Mouse (Mus musculus): ENCODE measurements around the gene Sympk.

Sympk gene

DNA sequence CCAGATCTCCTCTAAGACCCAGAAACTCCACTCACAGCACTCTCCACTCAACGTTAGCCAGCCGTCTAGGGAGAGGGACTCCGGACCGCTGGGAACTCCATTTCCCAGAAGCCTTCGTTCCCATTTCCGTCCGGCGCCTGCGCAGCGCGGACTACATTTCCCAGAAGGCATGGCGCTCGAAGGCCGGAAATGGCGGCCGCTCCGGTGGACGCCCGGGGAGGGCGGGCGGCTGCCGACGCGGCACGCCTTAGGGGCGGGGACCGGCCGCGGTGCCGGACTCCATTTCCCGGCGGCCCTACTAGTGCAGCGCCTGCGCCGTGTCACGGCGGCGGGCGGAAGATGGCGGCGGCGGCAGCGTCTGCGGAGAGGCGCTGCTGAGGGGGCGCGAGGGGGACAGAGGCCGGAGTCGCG, at the start of gene Sympk:
TSS of gene Sympk (plus strand) at position 282 of the 411 bp plus-strand sequence.
- DNase-seq, result peak; percentile 93

DNA sequence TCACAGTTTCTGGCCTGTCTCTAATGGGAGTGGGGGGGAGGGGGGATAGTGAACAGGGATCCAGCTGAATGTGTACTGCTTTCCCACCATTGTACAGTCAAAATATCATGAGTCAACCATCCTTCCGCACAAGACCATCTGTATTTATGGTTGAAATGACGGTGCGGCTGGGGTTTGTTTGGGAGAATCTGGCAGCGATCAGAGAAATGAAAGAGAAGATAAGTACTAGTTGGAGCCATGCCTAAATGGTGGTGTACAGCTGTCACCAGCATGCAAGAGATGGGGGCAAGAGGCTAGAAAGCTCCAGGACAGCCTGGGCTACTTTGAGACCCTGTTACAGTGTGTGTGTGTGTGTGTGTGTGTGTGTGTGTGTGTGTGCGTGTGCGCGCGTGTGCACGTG, 45.8 kb upstream of the Sympk start:
- no peak for DNase-seq

DNA sequence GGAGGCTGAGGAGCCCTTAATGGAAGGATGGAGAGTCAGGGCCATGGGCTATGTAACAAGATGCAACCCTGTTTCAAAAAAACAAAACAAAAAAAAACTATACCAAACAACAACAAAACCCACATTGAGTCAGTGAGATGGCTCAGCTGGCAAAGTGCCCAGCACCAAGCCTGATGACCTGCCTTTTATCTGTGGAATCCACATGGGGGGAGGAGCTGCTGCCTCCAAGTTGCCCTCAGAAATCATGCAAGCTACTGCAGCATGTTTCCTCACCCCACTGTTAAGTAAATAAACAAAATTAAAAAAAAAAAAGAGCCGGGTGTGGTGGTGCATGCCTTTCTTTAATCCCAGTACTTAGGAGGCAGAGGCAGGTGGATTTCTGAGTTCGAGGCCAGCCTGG, 37.7 kb upstream of the Sympk start:
- DNase-seq, result no peak

DNA sequence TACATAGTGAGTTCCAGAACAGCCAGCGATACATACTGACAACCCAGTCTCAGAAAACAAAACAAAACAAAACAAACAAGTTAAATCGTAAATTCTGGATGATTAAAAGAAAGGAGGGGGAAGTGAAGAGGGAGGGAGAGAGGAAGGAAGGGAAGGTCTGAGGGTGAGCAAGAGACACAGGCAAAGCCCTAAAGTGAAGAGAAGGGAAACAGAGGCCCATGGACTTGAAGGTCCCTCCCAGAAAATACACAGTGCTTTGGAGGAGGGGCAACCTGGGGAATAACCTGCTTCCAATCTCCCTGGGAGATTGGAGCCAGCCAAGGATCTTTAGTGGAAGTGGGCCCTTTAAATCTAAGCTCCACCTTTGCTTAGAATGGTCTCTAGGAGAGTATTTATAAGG, 37.1 kb upstream of the Sympk start, which contains the start of gene Nanos2:
TSS of gene Nanos2 (plus strand) at position 301 of the 400 bp plus-strand sequence.
- DNase-seq, result no peak

DNA sequence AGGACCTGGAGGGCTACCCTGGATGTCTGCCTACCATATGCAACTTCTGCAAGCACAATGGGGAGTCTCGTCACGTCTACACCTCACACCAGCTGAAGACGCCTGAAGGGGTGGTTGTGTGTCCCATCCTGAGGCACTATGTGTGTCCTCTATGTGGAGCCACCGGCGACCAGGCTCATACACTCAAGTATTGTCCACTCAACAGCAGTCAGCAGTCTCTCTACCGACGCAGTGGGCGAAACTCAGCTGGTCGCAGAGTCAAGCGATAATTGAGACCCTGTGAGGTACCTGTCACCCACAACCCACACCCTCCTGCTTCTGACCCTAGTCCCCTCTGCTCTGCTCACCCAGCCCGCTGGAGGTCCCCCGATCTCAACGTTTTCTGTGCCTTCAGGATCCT, 36.4 kb upstream of the Sympk start:
- DNase-seq, result no peak

DNA sequence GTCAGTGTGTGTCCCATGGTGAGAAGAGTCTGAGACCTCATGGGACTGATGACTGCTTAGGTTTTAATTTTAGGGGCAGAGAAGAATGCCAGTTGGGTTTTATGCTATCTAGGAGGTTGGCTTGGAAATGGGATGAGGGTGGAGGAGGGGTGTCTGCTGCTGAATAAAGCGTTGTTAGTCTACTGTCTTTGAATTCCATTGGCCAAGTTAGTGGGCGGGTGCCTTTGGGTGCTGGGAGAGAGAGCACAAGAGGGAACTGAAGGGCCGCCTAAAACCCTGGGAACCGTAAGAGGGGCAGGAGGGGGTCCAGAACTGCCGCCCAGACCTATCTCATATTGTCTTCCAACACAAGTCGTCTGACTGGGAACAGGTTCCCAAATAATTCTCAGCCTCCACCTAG, 35.4 kb upstream of the Sympk start:
- DNase-seq, result no peak

DNA sequence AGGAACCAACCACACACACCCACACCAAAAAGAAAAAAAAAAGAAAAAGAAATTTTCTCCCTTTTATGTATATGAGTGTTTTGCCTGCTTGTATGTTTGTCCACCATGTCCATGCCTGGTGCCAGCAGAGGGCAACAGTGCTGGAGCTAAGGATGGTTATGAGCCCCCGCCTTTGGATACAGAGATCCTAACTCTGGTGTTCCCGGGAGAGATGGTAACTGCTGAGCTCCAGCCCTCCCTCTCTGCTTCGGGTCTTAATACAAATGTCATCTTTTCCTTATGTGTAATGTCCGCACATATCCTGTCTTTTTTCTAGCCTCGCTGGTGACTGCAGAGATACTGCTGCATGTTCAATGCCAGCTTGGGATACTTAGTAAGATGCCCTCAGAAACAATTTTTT, 34.2 kb upstream of the Sympk start:
- no peak for DNase-seq

DNA sequence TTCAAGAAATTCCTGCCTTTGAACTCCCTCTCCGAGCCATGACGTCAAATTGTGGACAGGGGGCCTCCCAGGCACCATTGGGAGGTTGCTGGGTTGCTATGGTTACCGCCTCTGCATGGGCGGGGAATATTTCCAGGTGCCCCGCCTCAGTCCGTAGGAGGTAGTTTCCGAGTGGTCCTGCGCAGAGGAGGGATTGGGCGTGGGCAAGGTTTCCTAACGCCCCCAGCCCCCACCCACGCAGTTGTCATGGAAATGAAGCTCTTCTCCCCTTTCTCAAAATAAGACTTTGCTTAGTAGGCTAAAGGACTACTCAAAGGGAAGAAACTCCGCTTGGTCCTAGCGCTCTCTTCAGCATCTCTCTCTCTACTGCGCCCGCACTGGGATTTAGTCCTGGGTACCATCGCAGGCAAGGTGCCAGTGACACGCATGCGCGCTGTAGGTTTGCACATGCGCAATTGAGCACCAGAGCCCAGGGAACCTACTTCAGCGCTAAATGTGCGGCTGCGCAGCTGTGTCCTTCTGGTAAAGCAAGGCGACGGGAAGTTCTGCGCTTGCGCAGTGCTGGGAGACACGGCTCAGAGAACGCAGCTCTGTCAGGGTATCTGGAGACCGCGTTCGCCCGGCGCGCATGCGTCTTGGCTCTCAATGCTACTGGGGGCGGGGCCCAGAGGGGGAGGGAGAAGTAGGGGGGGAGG, 33.4 kb upstream of the Sympk start, which contains the start of gene Mypop:
TSS of gene Mypop (plus strand) at position 645 of the 695 bp plus-strand sequence.
- peak; percentile 99 for DNase-seq

DNA sequence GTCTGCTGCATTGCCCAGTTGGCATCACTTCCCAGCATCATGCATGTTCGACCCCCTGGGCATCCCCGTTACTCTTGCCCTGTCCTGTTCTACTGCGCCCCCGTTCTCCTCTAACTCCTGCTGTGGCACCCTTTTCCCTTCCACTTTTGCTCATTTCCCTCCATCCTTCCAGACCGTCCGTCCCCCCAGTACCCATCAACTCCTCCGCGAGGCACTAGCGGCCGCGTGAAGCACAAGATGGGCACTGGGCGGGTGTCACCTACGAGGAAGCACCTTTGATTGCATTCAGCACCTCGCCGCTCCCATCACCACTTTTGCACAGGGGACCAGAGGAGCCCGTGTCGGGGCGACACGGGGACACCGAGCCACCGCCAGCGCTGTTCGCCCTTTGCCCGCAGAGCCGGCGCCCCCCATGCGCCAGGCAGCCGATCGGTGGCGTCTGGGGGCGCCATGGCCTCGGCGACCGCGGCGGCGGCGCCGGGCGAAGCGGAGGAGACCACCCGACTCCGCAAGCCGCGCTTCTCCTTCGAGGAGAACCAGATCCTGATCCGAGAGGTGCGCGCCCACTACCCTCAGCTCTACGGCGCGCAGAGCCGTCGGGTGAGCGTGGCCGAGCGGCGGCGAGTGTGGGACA, 32.4 kb upstream of the Sympk start:
- DNase-seq, result peak; percentile 26

DNA sequence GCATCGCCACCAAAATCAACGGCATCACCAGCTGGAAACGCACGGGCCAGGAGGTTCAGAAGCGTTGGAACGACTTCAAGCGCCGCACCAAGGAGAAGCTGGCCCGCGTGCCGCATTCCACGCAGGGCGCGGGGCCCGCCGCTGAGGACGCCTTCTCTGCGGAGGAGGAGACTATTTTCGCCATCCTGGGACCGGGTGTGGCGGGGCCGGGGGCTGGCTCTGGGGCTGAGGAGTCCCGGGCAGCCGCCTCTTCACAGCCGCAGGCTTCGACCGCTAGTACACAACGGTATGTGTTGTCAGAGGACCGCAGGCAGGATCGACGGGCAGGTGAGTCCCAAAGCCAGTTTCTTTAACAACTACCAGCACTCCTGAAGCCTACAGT, 31.9 kb upstream of the Sympk start:
- DNase-seq, result peak; percentile 28

DNA sequence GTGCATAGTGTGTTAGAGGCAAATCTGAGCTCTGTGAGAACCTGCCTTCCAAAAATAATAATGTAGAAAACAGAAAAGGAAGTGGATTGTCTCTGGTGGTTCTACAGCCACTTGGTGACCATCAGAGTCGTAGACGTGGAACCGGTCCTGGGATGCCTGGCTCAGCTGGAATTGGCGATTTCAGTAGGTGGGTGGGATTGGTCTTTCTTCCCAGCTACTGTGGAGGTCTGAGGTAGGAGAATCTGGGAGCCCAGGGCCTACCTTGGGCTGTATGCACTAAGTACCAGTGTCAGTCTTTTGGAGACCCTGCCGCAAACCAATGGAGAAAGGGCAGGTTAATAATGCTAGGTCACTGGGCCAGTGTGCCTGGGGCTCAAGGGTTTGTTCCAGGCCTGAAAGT, 31.1 kb upstream of the Sympk start:
- no peak for DNase-seq

DNA sequence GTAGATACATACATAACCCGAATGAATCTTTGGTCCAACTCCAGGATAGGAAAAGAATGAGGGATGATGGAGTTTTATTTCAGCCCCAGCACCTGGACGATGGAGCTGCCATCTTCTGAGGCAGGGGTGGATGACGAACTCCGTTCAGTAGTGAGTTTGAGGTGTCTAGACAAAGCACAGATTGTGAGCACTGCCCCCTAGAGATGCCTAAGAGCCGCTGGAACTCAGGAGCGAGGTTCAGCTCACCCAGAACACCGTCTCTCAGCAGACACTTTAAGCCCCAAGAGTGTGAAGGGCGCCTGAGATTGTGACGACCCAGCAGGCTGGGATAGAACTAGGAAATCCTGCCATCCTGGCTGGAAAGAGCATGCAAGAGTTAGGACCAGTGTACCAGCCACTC, 25.3 kb upstream of the Sympk start:
- no peak for DNase-seq

DNA sequence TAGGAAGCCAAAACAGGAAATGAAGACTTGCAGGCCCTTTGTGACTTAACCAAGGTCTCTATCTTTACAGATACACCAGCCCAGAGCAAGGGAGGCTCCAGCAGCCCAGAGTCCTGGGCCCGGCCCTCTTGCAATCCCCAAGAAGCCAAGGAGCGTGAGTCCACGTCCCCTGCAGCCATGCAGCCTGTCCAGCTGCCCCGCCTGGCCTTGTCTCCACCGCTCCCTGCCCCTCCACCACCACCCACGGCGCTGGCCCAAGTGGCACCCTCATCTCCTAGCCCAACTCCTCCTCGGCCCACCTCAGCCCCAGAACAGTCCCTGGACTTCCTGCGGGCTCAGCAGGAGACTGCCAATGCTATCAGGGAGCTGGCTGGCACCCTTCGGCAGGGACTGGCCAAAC, 23.8 kb upstream of the Sympk start:
- no peak for DNase-seq

DNA sequence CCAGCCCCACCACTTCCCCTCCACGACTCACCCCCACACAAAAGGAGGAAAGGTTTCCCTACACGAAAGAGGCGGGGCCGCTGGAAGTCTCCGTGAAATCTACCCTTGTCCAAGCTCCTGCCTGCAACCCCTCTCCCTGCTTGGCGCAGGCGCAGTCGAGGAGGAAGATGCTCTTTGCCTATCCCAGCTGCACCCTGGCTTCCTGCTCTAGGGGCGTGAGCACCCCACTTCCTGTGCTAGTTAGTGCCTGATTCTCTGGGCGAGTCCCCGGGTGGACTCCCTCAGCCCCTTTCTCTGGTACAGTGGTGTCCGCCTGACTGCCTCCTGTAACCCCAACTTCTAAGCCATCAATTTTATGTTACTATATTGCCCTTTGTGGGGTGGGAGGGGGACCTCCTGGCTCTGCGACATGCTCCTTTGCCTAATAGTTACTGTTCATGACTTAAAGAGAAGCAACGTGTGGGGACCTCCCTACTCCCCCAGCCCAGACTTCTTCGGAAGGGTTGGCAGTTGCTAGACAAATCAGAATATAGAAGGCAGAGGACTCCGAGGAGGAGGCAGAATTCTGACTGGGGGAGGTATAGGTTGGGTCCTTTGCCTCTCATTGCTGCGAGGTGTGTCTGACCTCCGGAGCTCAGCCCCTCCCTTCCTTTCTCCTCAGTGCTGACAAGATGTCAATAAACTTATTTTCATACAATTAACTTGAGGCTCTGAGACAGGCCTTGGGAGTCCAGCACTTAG, 22.9 kb upstream of the Sympk start:
- DNase-seq, result peak; percentile 56

DNA sequence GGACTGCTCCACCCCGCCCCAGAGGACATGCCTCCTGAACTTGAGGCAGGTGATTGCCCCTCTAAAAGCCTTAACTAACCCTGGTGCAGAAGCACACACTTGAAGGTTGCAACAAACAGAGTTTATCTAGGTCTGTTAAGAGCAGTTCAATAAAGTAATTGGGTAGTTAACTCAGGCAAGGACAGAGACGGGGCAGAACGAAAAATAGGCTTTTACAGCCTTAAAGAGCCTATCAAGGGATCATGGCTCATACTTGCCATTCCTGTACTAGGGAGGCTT, 22.4 kb upstream of the Sympk start:
- DNase-seq, result no peak

DNA sequence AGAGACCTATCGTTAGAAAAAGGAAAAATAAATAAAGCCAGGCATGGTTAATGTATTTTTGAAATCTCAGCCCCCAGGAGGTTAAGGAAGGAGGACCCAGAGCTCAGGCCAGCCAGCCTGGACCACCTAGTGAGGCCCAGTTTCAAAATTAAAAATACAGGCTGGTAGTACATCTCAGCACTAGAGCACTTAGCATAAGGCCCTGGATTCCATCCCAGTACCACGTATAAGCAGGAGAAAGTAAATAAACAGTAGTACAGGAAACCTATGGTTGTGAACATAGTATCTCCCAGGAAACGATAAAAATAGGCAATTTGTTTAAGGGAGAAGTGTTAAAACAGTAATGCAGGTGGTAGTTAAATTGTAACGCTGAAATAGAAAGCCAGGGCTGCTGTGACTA, 22.1 kb upstream of the Sympk start:
- DNase-seq, result no peak

DNA sequence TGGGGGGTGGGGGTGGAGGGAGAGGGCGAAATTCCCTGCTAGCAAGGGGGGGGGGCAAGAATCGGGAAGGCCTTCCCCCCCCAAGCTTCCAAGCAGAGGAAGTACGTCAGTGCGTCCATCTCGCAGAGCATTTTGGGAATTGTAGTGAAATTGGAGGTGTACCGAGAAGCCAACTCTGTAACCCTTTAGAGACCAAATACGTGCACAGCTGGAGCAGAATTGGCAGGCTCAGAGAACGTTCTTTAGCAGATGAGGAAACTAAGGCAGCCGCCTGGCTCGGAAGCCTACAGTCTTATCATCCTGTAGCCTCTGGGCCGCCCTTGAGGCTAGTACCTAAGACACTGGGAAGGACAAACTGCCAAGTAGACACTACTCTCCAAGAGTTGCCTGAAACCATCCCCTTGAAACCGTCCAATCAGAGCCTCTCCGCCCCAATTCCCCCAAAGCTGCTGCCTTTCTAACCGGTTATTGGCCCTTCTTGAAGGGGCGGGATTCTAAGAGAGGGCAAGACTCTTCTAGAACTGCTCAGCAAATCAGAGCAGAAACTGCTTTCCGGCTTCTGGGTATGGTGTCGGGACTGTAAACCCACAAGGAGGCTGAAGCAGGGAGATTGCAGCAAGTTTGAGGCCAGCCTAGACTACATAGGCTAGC, 21.2 kb upstream of the Sympk start:
- DNase-seq, result peak; percentile 86

DNA sequence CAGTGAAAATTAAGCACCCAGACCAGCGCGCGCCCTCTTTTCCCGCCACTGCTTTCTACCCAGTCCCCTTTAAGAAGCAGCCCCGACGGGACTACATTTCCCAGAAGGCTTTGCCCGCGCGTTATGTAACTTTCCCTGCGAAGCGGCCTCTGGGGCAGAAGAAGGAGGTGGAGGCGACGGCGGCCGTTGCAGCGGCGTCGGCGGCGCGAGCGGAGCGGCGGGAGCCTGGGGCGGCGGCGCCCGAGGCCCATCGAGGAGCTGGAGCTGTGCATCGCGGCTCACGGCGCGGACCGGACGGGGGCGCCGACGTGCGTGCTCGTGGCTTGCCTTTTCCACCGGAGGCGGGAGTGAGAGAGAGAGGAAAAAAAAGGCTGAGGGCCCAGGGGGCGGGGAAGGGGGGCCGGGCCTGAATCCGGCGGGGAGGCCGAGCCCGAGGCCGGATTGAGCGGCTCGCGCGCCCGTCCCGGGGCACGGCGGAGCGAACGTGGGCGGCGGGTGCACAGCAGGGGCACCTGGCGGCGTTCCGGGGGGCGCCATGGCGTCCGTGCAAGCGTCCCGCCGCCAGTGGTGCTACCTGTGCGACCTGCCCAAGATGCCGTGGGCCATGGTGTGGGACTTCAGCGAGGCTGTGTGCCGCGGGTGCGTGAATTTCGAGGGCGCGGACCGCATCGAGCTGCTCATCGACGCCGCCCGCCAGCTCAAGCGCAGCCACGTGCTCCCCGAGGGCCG, 20.1 kb upstream of the Sympk start, which contains the start of gene Irf2bp1:
TSS of gene Irf2bp1 (plus strand) at position 143 of the 729 bp plus-strand sequence.
- DNase-seq, result peak; percentile 96

DNA sequence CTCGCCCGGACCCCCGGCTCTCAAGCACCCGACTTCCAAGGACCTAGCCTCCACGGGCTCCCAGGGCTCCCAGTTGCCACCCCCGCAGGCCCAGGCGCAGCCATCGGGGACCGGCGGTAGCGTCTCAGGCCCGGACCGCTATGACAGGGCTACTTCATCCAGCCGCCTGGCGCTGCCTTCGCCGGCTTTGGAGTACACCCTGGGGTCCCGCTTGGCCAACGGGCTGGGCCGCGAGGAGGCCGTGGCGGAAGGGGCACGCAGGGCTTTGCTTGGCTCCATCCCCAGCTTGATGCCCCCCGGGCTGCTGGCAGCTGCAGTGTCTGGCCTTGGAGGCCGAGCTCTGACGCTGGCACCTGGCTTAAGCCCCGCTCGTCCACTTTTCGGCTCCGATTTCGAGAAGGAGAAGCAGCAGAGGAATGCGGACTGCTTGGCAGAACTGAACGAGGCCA, 19.5 kb upstream of the Sympk start:
- peak; percentile 28 for DNase-seq

DNA sequence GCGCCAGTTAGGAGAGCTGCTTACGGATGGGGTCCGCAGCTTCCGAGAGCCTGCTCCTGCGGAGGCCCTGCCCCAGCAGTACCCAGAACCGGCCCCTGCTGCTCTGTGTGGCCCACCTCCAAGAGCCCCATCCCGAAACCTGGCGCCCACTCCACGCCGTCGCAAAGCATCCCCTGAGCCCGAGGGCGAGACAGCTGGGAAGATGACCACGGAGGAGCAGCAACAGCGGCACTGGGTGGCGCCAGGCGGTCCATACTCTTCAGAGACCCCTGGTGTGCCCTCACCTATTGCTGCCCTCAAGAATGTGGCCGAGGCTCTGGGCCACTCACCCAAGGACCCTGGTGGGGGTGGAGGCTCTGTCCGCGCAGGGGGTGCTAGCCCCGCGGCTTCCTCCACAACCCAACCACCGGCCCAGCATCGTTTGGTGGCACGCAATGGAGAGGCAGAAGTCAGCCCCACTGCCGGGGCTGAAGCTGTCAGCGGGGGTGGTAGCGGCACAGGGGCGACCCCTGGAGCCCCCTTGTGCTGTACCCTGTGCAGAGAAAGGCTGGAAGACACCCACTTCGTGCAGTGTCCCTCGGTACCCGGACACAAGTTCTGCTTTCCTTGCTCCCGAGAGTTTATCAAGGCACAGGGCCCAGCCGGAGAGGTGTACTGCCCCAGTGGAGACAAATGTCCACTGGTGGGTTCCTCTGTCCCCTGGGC, 18.6 kb upstream of the Sympk start:
- DNase-seq, result no peak

DNA sequence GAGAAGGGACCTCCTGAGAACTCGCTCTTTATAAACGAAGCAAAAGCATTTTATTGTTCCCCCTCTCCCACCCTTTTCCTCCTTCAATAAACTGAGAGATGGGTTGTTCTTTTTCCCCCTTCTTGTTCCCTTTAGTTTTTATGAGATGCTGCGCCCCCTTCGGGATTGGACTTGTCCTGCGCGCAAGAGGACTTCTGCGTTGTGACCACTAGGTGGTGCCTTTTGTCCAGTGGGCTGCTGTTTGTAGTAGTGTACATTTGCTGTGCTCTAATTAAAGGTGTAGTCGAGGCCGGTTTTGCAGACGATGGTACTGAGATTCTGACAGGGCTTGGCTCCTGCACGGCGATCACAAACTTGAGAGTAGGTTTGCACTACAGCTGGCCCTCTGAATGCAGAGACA, 17.7 kb upstream of the Sympk start:
- peak; percentile 89 for DNase-seq
